Mouse (Mus musculus): ENCODE results near the gene Ptprq. TPM values are rescaled to one million over a fixed set of nuclear protein-coding genes. Genes with fewer than 3 reads are reported as not detected.

The Ptprq gene
- polyA plus RNA-seq, 1 experiment: 0.10 TPM

- H3ac ChIP-seq (ENCODE audit: control insufficient read depth, insufficient read length): no peak overlapping the region
- no peaks in the 10 kb centered on the region for H3K27me3 ChIP-seq (ENCODE audit: control insufficient read depth, insufficient read depth, insufficient read length)
- peak overlapping the region; percentile 90 for H3K4me2 ChIP-seq (ENCODE audit: low read depth)
- H3K79me2 ChIP-seq (ENCODE audit: control insufficient read depth, insufficient read depth): peaks cover 22% of the 10 kb centered on the region
- TF ChIP-seq POLR2A (IDR thresholded peaks at IDR 0.05; ENCODE audit: insufficient read length, low read depth) (no peak), MAX (IDR thresholded peaks at IDR 0.05; ENCODE audit: low read depth) (no peak), TCF12 (IDR thresholded peaks at IDR 0.05; ENCODE audit: insufficient read depth, poor library complexity, severe bottlenecking) (no peak), USF1 (IDR thresholded peaks at IDR 0.05; ENCODE audit: low read depth) (peak; percentile 89), MYOG (IDR thresholded peaks at IDR 0.05; ENCODE audit: control insufficient read depth in 1 of 3, insufficient read depth in 1 of 3, insufficient read length in 2 of 3, low read depth in 2 of 3) (no peak)
- H3K36me3 ChIP-seq (ENCODE audit: control insufficient read depth, insufficient read depth): no peaks in the 10 kb centered on the region
- H3K4me3 ChIP-seq: peak overlapping the region; percentile 16
Measured at GRCm38 (mm10) chr10:107492867-107493579, 226.8 kb downstream of the Ptprq start.

GRCm38 (mm10) chr10:107488654-107489315 lies 231.1 kb downstream of the Ptprq start:
- TF ChIP-seq TCF3 (IDR thresholded peaks at IDR 0.05; ENCODE audit: insufficient read length, low read depth): no peak
- no peak for TF ChIP-seq TCF12 (IDR thresholded peaks at IDR 0.05; ENCODE audit: insufficient read depth, poor library complexity, severe bottlenecking)
- TF ChIP-seq REST (IDR thresholded peaks at IDR 0.05; ENCODE audit: insufficient read depth, insufficient read length): no peak
- no peak for TF ChIP-seq SRF (IDR thresholded peaks at IDR 0.05; ENCODE audit: control insufficient read depth, insufficient read length, low read depth)
- TF ChIP-seq POLR2AphosphoS2 (IDR thresholded peaks at IDR 0.05; ENCODE audit: insufficient read length, low read depth): no peak
- no peak for TF ChIP-seq MYOG (IDR thresholded peaks at IDR 0.05; ENCODE audit: control insufficient read depth in 1 of 3, insufficient read depth in 1 of 3, insufficient read length in 2 of 3, low read depth in 2 of 3)
- TF ChIP-seq MYOD1 (IDR thresholded peaks at IDR 0.05; ENCODE audit: control insufficient read depth in 1 of 3, insufficient read length in 2 of 3, low read depth in 2 of 3): no peak
- no peak for TF ChIP-seq USF1 (IDR thresholded peaks at IDR 0.05; ENCODE audit: low read depth)
- TF ChIP-seq E2F4 (IDR thresholded peaks at IDR 0.05; ENCODE audit: insufficient read depth): no peak
- TF ChIP-seq CEBPB (IDR thresholded peaks at IDR 0.05; ENCODE audit: insufficient read depth, poor library complexity, severe bottlenecking): no peak
- TF ChIP-seq MAX (IDR thresholded peaks at IDR 0.05; ENCODE audit: low read depth): no peak
- TF ChIP-seq POLR2A (IDR thresholded peaks at IDR 0.05; ENCODE audit: insufficient read length, low read depth): no peak

GRCm38 (mm10) chr10:107486770-107487169 lies 233.1 kb downstream of the Ptprq start:
- H3K4me3 ChIP-seq: peak overlapping the region; percentile 63
- TF ChIP-seq CEBPB (IDR thresholded peaks at IDR 0.05; ENCODE audit: insufficient read depth, poor library complexity, severe bottlenecking) (no peak), USF1 (IDR thresholded peaks at IDR 0.05; ENCODE audit: low read depth) (no peak), TCF3 (IDR thresholded peaks at IDR 0.05; ENCODE audit: insufficient read length, low read depth) (no peak), POLR2AphosphoS2 (IDR thresholded peaks at IDR 0.05; ENCODE audit: insufficient read length, low read depth) (peak; percentile 61)
- H3K4me2 ChIP-seq (ENCODE audit: low read depth): peak overlapping the region; percentile 79

More at GRCm38 (mm10) chr10:107488654-107489315, 231.1 kb downstream of the Ptprq start:
- Histone ChIP-seq H3K27me3 (ENCODE audit: control insufficient read depth, insufficient read depth, insufficient read length) (no peaks in the 10 kb centered on the region), H3K4me3 (peak overlapping the region; percentile 63), H3K4me2 (ENCODE audit: low read depth) (peak overlapping the region; percentile 75), H3ac (ENCODE audit: control insufficient read depth, insufficient read length) (no peak overlapping the region), H3K36me3 (ENCODE audit: control insufficient read depth, insufficient read depth) (no peaks in the 10 kb centered on the region), H3K79me2 (ENCODE audit: control insufficient read depth, insufficient read depth) (peaks cover 57% of the 10 kb centered on the region)

GRCm38 (mm10) chr10:107485870-107486269 lies 234.0 kb downstream of the Ptprq start, which contains the start of gene Myf5:
Gene Myf5 (minus strand): TSS chr10:107486134.
- H3K36me3 ChIP-seq (ENCODE audit: control insufficient read depth, insufficient read depth): no peaks in the 10 kb centered on the region
- H3K4me3 ChIP-seq: peak within 1 kb of the TSS; percentile 63
- H3K27me3 ChIP-seq (ENCODE audit: control insufficient read depth, insufficient read depth, insufficient read length): no peaks in the 10 kb centered on the region
- H3K4me2 ChIP-seq (ENCODE audit: low read depth): peak within 1 kb of the TSS; percentile 79
- TF ChIP-seq POLR2A (IDR thresholded peaks at IDR 0.05; ENCODE audit: insufficient read length, low read depth) (peak; percentile 7), TCF12 (IDR thresholded peaks at IDR 0.05; ENCODE audit: insufficient read depth, poor library complexity, severe bottlenecking) (no peak)
- peak within 1 kb of the TSS; percentile 27 for H3ac ChIP-seq (ENCODE audit: control insufficient read depth, insufficient read length)
- H3K79me2 ChIP-seq (ENCODE audit: control insufficient read depth, insufficient read depth): peaks cover 58% of the 10 kb centered on the region

More at GRCm38 (mm10) chr10:107486770-107487169, 233.1 kb downstream of the Ptprq start:
- Histone ChIP-seq H3ac (ENCODE audit: control insufficient read depth, insufficient read length) (no peak overlapping the region), H3K36me3 (ENCODE audit: control insufficient read depth, insufficient read depth) (no peaks in the 10 kb centered on the region), H3K27me3 (ENCODE audit: control insufficient read depth, insufficient read depth, insufficient read length) (no peaks in the 10 kb centered on the region), H3K79me2 (ENCODE audit: control insufficient read depth, insufficient read depth) (peaks cover 65% of the 10 kb centered on the region)

GRCm38 (mm10) chr10:107484050-107484449 lies 235.8 kb downstream of the Ptprq start:
- H3K4me2 ChIP-seq (ENCODE audit: low read depth): peak overlapping the region; percentile 79
- no peaks in the 10 kb centered on the region for H3K27me3 ChIP-seq (ENCODE audit: control insufficient read depth, insufficient read depth, insufficient read length)
- peaks cover 50% of the 10 kb centered on the region for H3K79me2 ChIP-seq (ENCODE audit: control insufficient read depth, insufficient read depth)
- H3K36me3 ChIP-seq (ENCODE audit: control insufficient read depth, insufficient read depth): no peaks in the 10 kb centered on the region
- H3K4me3 ChIP-seq: peak overlapping the region; percentile 63
- H3ac ChIP-seq (ENCODE audit: control insufficient read depth, insufficient read length): no peak overlapping the region
- no peak for TF ChIP-seq MYOG (IDR thresholded peaks at IDR 0.05; ENCODE audit: control insufficient read depth in 1 of 3, insufficient read depth in 1 of 3, insufficient read length in 2 of 3, low read depth in 2 of 3)
- TF ChIP-seq MYOD1 (IDR thresholded peaks at IDR 0.05; ENCODE audit: control insufficient read depth in 1 of 3, insufficient read length in 2 of 3, low read depth in 2 of 3): no peak
- TF ChIP-seq TCF12 (IDR thresholded peaks at IDR 0.05; ENCODE audit: insufficient read depth, poor library complexity, severe bottlenecking): no peak
- no peak for TF ChIP-seq POLR2AphosphoS2 (IDR thresholded peaks at IDR 0.05; ENCODE audit: insufficient read length, low read depth)
- no peak for TF ChIP-seq POLR2A (IDR thresholded peaks at IDR 0.05; ENCODE audit: insufficient read length, low read depth)
- no peak for TF ChIP-seq MAX (IDR thresholded peaks at IDR 0.05; ENCODE audit: low read depth)
- no peak for TF ChIP-seq USF1 (IDR thresholded peaks at IDR 0.05; ENCODE audit: low read depth)
- no peak for TF ChIP-seq E2F4 (IDR thresholded peaks at IDR 0.05; ENCODE audit: insufficient read depth)
- TF ChIP-seq TCF3 (IDR thresholded peaks at IDR 0.05; ENCODE audit: insufficient read length, low read depth): no peak
- no peak for TF ChIP-seq CEBPB (IDR thresholded peaks at IDR 0.05; ENCODE audit: insufficient read depth, poor library complexity, severe bottlenecking)
- no peak for TF ChIP-seq REST (IDR thresholded peaks at IDR 0.05; ENCODE audit: insufficient read depth, insufficient read length)
- no peak for TF ChIP-seq SRF (IDR thresholded peaks at IDR 0.05; ENCODE audit: control insufficient read depth, insufficient read length, low read depth)
